ENCODE assay signal across 31 mouse cellular contexts in the genomic region with DNA sequence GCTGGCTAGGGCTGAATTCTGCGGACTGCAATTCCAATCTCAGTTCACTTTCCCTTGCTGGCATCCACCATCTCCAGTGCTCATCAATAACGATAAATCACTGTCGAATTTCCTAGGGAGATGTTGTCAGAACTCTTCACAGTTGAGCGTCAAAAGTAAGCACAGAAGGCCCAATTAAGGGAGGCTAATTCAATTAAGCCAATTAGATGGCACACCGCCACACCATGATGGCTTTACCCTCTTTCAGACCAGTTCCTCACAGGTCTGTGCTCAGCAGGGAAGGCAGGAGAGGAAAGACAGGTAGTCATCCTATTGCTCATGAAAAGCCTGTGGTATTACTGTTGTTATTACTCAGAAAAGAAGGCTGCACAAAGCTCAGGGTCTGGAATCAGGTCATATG.
A peak's percentile ranks its signal among the peaks of the same experiment; 100 is the strongest.
DNase-seq lines count a peak whose midpoint lies in the region; ATAC-seq lines count a peak whose summit lies in the region.
"Had no signal": no experiment of that assay in that cellular context is flagged by ENCODE, and none has a peak within 500 bp of the region (broad histone marks: within the 10 kb centered on the region; RNA-seq: fewer than 3 reads in every experiment).

No protein-coding gene starts in this region.

- no peaks in the 10 kb centered on the region for H3K9me3 ChIP-seq in forebrain, embryonic 15.5 days
- H3K9me3 ChIP-seq in forebrain, embryonic 11.5 days (ENCODE audit: control insufficient read depth, low read length) = no peaks in the 10 kb centered on the region
- no peaks in the 10 kb centered on the region for H3K9me3 ChIP-seq in neural tube, embryonic 13.5 days
- no peaks in the 10 kb centered on the region for H3K9me3 ChIP-seq in neural tube, embryonic 15.5 days (replicated peaks)
- H3K9me3 ChIP-seq: embryonic facial prominence, embryonic 10.5 days; embryonic facial prominence, embryonic 15.5 days; liver, embryonic 12.5 days; megakaryocyte, embryonic 14.5 days; midbrain, embryonic 12.5 days; stomach, embryonic 15.5 days had no signal

- H3K36me3 ChIP-seq in forebrain, embryonic 15.5 days = peaks cover 31% of the 10 kb centered on the region
- H3K36me3 ChIP-seq in forebrain, embryonic 11.5 days (ENCODE audit: control insufficient read depth, insufficient read depth, low read length) = no peaks in the 10 kb centered on the region; the same call in 1 of the 2 replicates
- peaks cover 55% of the 10 kb centered on the region for H3K36me3 ChIP-seq in neural tube, embryonic 13.5 days
- H3K36me3 ChIP-seq in neural tube, embryonic 15.5 days = peaks cover 53% of the 10 kb centered on the region
- H3K36me3 ChIP-seq: G1E had no signal

- H3K4me3 ChIP-seq in forebrain, embryonic 15.5 days = no peak overlapping the region
- no peak overlapping the region for H3K4me3 ChIP-seq in forebrain, embryonic 11.5 days (ENCODE audit: low read depth, low read length)
- H3K4me3 ChIP-seq in neural tube, embryonic 13.5 days = no peak overlapping the region
- no peak overlapping the region for H3K4me3 ChIP-seq in neural tube, embryonic 15.5 days (replicated peaks)
- H3K4me3 ChIP-seq: embryonic facial prominence, embryonic 10.5 days; embryonic facial prominence, embryonic 15.5 days; gastrocnemius, adult 2 months; liver, embryonic 12.5 days; megakaryocyte, embryonic 14.5 days; midbrain, embryonic 12.5 days; stomach, embryonic 15.5 days had no signal

- H3K9ac ChIP-seq in forebrain, embryonic 15.5 days (replicated peaks) = no peak overlapping the region
- H3K9ac ChIP-seq in forebrain, embryonic 11.5 days (ENCODE audit: low read length) = no peak overlapping the region
- H3K9ac ChIP-seq in neural tube, embryonic 13.5 days = no peak overlapping the region
- no peak overlapping the region for H3K9ac ChIP-seq in neural tube, embryonic 15.5 days (replicated peaks)
- H3K9ac ChIP-seq: embryonic facial prominence, embryonic 15.5 days; liver, embryonic 12.5 days; liver, postnatal 0 days; midbrain, embryonic 12.5 days; stomach, embryonic 15.5 days had no signal

- ATAC-seq in forebrain, embryonic 15.5 days (replicated peaks) = no peak
- ATAC-seq in forebrain, embryonic 11.5 days (replicated peaks; ENCODE audit: low FRiP score) = no peak
- ATAC-seq in neural tube, embryonic 13.5 days (ENCODE audit: low read depth) = no peak
- ATAC-seq in neural tube, embryonic 15.5 days (ENCODE audit: low FRiP score) = 0 out of 2 replicates have a peak, but pooled peaks have one; percentile 2
- ATAC-seq: intestine, postnatal 0 days; liver, embryonic 12.5 days; liver, postnatal 0 days; lung, postnatal 0 days had no signal

- no peaks in the 10 kb centered on the region for H3K27me3 ChIP-seq in forebrain, embryonic 15.5 days
- no peaks in the 10 kb centered on the region for H3K27me3 ChIP-seq in forebrain, embryonic 11.5 days (ENCODE audit: control insufficient read depth, insufficient read depth, low read length)
- no peaks in the 10 kb centered on the region for H3K27me3 ChIP-seq in neural tube, embryonic 13.5 days
- no peaks in the 10 kb centered on the region for H3K27me3 ChIP-seq in neural tube, embryonic 15.5 days (replicated peaks)
- H3K27me3 ChIP-seq: embryonic facial prominence, embryonic 15.5 days; liver, embryonic 12.5 days; midbrain, embryonic 12.5 days; stomach, embryonic 15.5 days had no signal

- H3K4me1 ChIP-seq in forebrain, embryonic 15.5 days = peaks cover 7% of the 10 kb centered on the region; the same call in 1 of the 2 replicates
- H3K4me1 ChIP-seq in forebrain, embryonic 11.5 days (replicated peaks; ENCODE audit: control insufficient read depth, insufficient read depth, low read length) = no peaks in the 10 kb centered on the region
- H3K4me1 ChIP-seq in neural tube, embryonic 13.5 days (replicated peaks) = peaks cover 29% of the 10 kb centered on the region
- H3K4me1 ChIP-seq in neural tube, embryonic 15.5 days = peaks cover 16% of the 10 kb centered on the region; the same call in 1 of the 2 replicates
- H3K4me1 ChIP-seq: embryonic facial prominence, embryonic 10.5 days; liver, embryonic 12.5 days; stomach, embryonic 15.5 days had no signal

- peak; percentile 39 for DNase-seq in cerebellum, adult 9-10 months
- no peak for DNase-seq in cerebellum, postnatal 36 days
- no peak for DNase-seq in forebrain, embryonic 11.5 days (ENCODE audit: low spot score)
- DNase-seq in neural tube, embryonic 10.5 days (ENCODE audit: extremely low spot score, low spot score) = no peak
- no peak for DNase-seq in thymus, postnatal 10 days (ENCODE audit: low spot score in 2 of 2)
- DNase-seq: adrenal gland, postnatal 36 days; cerebellum, adult 11 months; gastrocnemius, adult 2 months; gastrocnemius, postnatal 36 days; heart, adult 18-20 months; heart, postnatal 4 days; kidney, adult 9 months; kidney, postnatal 10 days; layer of hippocampus, postnatal 36 days; left cerebral cortex, postnatal 4 days; liver, postnatal 0 days; right cerebral cortex, postnatal 25 days; thymus, postnatal 14 days had no signal

- 27% methylated on average over 5 of the region's 5 CpGs for WGBS in forebrain, embryonic 15.5 days
- WGBS in forebrain, embryonic 11.5 days = 66% methylated on average over 5 of the region's 5 CpGs
- 51% methylated on average over 5 of the region's 5 CpGs for WGBS in neural tube, embryonic 13.5 days
- 57% methylated on average over 5 of the region's 5 CpGs for WGBS in neural tube, embryonic 15.5 days

- no peak overlapping the region for H3K4me2 ChIP-seq in forebrain, embryonic 15.5 days (replicated peaks)
- no peak overlapping the region for H3K4me2 ChIP-seq in forebrain, embryonic 11.5 days (ENCODE audit: low read depth, low read length, severe bottlenecking)
- no peak overlapping the region for H3K4me2 ChIP-seq in neural tube, embryonic 13.5 days
- H3K4me2 ChIP-seq in neural tube, embryonic 15.5 days = no peak overlapping the region
- H3K4me2 ChIP-seq: embryonic facial prominence, embryonic 15.5 days; heart, embryonic 11.5 days; liver, embryonic 12.5 days; midbrain, embryonic 12.5 days; stomach, embryonic 15.5 days had no signal

- H3K27ac ChIP-seq in forebrain, embryonic 15.5 days (replicated peaks) = 0 out of 2 replicates have a peak overlapping the region, but pooled peaks have one; percentile 7
- no peak overlapping the region for H3K27ac ChIP-seq in forebrain, embryonic 11.5 days (ENCODE audit: low read depth, low read length)
- 0 out of 2 replicates have a peak overlapping the region, but pooled peaks have one; percentile 7 for H3K27ac ChIP-seq in neural tube, embryonic 13.5 days (replicated peaks)
- H3K27ac ChIP-seq in neural tube, embryonic 15.5 days (replicated peaks) = no peak overlapping the region
- H3K27ac ChIP-seq: embryonic facial prominence, embryonic 10.5 days; embryonic facial prominence, embryonic 15.5 days; gastrocnemius, adult 2 months; liver, embryonic 12.5 days; stomach, embryonic 15.5 days had no signal

Comparison
In these comparisons a context has a peak if more than half of its experiments do, and no peak if none do; other contexts are left out.
1. H3K27ac ChIP-seq: peak in forebrain, embryonic 15.5 days (single experiment) and neural tube, embryonic 13.5 days (single experiment); none in forebrain, embryonic 11.5 days (single experiment) and neural tube, embryonic 15.5 days (single experiment).